Mouse (Mus musculus) lung, postnatal 0 days (tissue): ENCODE measurements around the gene Rfesd. TPM values are rescaled to one million over a fixed set of nuclear protein-coding genes. Genes with fewer than 3 reads are reported as not detected.

Experiments used
- ATAC-seq: fragments of 200-750 bp; cut with Nextera tagmentation; 2 replicates; pipeline ENCODE4 v1.8.0; 2017; ENCODE audit warnings: moderate library complexity
- DNase-seq: peaks from one replicate; pipeline ENCODE4 v3.0.0-alpha.2; 2016; ENCODE audit warnings: low spot score
- H3K27ac ChIP-seq: fragments of 300-500 bp; sonication (generic); 2 replicates; pipeline ENCODE4 v1.5.1; 2014; ENCODE audit warnings: antibody characterized with exemption, mild to moderate bottlenecking, low read length, mixed read lengths
- H3K27me3 ChIP-seq: fragments of 300-500 bp; sonication (generic); replicated peaks from 2 replicates; pipeline ENCODE4 v1.6.1; 2014; ENCODE audit warnings: low read length, mixed read lengths; ENCODE audit not compliant: insufficient read depth
- H3K36me3 ChIP-seq: fragments of 300-500 bp; sonication (generic); 2 replicates; pipeline ENCODE4 v1.6.1; 2014; ENCODE audit warnings: low read length, mixed read lengths; ENCODE audit not compliant: insufficient read depth
- H3K4me1 ChIP-seq: fragments of 300-500 bp; sonication (generic); 2 replicates; pipeline ENCODE4 v1.6.1; 2014; ENCODE audit warnings: antibody characterized with exemption, low read depth, low read length, mixed read lengths; ENCODE audit not compliant: insufficient read depth
- H3K4me2 ChIP-seq: fragments of 300-500 bp; sonication (generic); replicated peaks from 2 replicates; pipeline ENCODE4 v1.6.1; 2014; ENCODE audit warnings: low read depth, mild to moderate bottlenecking, low read length, moderate library complexity, mixed read lengths
- H3K4me3 ChIP-seq: fragments of 300-500 bp; sonication (generic); 2 replicates; pipeline ENCODE4 v1.5.1; 2014; ENCODE audit warnings: low read depth, low read length
- H3K9ac ChIP-seq: fragments of 300-500 bp; sonication (generic); replicated peaks from 2 replicates; pipeline ENCODE4 v1.6.1; 2014; ENCODE audit warnings: low read depth, mild to moderate bottlenecking
- H3K9me3 ChIP-seq: fragments of 300-500 bp; sonication (generic); 2 replicates; pipeline ENCODE4 v1.6.1; 2016; ENCODE audit warnings: low read length, mixed read lengths
- CTCF ChIP-seq: IDR thresholded peaks from 2 replicates; pipeline ENCODE4 v1.5.1; 2016; ENCODE audit warnings: antibody characterized with exemption, mild to moderate bottlenecking
- EP300 ChIP-seq: IDR thresholded peaks from 2 replicates; pipeline ENCODE4 v1.6.1; 2016; ENCODE audit warnings: antibody characterized with exemption, mild to moderate bottlenecking, control low read depth
- WGBS: fragments of 180-500 bp; shearing (Covaris S2); extraction: QIAGEN DNeasy Blood & Tissue Kit; methylation state at CpG from one replicate; pipeline ENCODE4 v1.1.7; 2014; 5-methylcytosine and 5-hydroxymethylcytosine counted together
- polyA plus RNA-seq: library from polyadenylated mRNA; unstranded; fragments of >200 nt; fragmentation: Nextera tagmentation; extraction: Ambion mirVana; gene quantifications from 2 replicates; pipeline ENCODE4 v1.2.1, GENCODE M21; 2015

Rfesd gene
- polyA plus RNA-seq: 18.5 and 21.5 TPM in 2 replicates

DNA sequence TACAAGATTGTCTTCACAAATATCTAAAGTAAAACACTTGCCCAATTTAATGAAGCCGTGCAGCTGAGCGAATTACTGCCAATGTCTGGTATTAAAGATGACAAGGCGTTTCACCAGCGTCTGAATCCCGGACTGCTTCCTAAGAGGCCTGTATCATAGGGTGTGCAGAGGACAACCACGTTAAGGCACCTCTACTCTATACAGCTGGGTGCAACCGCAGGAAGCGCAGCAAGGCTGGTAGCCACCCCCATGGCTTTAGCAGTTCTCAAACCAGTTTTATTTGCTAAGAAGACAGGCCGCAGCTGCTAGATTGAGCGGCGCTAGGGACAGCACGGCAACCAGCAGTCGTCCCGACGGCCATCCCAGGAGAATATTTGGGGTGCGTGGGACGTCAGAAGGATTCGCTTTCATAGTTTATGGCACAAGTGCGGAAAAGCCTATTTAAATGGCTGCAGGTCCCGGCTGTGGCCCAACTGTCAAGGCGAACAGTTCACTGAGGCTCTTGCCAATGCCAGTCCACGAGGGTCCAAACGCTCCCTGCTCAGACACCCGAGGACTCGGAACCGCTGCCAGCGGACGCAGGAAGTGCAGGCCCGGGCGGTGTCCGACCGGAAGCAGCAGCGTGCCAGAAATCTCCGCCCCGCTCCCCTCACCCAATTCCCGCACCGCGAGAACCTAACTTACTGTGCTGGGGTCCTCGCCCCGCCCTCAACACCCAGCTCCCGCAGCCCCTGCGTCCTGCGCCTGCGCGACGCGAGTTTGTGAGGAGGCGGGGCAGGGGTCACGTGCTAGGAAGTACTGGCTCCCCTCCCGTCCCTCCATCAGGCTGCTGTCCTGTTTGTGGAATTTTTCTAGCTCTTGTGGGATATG, at the start of gene Rfesd:
Gene Rfesd, minus strand, starts transcription at position 746 of the 870 bp plus-strand sequence.
- Histone ChIP-seq H3K27me3 (no peaks in the 10 kb centered on the region), H3K4me2 (peak within 1 kb of the TSS; percentile 50), H3K9me3 (no peaks in the 10 kb centered on the region), H3K36me3 (no peaks in the 10 kb centered on the region), H3K4me3 (peak within 1 kb of the TSS; percentile 51), H3K4me1 (no peaks in the 10 kb centered on the region), H3K9ac (peak within 1 kb of the TSS; percentile 95), H3K27ac (peak within 1 kb of the TSS; percentile 89)
- TF ChIP-seq CTCF (no peak), EP300 (peak; percentile 67)
- DNase-seq: peak; percentile 99
- ATAC-seq: peak; percentile 100
- WGBS: under 1% methylated on average over 44 of the region's 50 CpGs

DNA sequence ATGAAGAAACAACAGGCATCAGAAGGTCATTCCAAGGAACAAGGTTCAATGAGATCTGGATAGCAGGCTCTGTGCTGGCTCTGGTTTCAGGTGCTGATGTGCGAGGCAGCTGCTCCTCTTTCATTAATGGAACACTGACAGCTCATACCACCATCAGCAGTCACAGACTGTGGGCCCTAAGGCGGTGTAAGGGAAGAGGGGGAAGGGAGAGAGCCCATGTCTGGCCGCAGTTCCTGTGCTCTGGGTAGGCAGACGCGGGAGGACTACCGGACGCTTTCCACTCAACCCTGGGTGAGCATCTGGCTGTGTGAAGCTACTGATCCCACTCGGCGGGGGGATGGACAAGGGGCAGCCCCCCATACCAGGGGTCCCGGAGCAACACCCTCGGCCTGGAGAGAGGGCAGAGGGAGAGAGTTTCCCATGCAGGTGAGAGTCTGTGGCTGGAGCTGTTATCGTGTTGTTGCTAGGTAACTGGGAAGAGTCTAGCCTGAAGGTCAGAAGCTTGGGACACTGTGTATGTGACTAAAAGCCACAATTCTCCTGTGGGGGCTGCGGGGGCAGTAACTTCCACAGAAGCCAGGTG, 45.9 kb upstream of the Rfesd start:
- no peak for TF ChIP-seq CTCF
- TF ChIP-seq EP300: no peak

DNA sequence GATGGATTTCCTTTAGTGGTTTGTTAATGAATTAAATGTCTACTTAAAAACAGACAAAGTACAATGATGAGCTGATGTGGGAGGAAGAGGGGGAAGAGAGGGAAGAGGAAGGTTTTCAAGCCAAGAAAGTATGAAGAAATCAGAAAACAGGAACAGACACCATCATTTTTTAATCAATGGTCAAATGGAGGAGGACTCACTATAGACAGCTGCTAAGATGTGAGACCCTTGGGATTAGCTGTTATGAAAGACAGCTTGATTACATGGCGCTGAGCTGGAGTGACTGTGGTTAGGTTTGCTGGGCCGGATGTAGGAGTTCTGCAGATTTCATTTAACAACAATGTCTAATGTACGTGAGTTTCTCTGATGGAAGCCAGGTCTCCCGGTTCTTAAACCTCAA, 45.0 kb upstream of the Rfesd start:
- DNase-seq (no peak), ATAC-seq (no peak)
- no peak overlapping the region for H3K9ac ChIP-seq
- TF ChIP-seq EP300 (no peak), CTCF (no peak)
- WGBS: 91% methylated on average over 4 of the region's 4 CpGs
- no peaks in the 10 kb centered on the region for H3K4me1 ChIP-seq
- H3K9me3 ChIP-seq: no peaks in the 10 kb centered on the region
- no peaks in the 10 kb centered on the region for H3K36me3 ChIP-seq
- no peaks in the 10 kb centered on the region for H3K27me3 ChIP-seq
- no peak overlapping the region for H3K4me2 ChIP-seq
- H3K27ac ChIP-seq: no peak overlapping the region
- no peak overlapping the region for H3K4me3 ChIP-seq

More for the DNA sequence above, 45.9 kb upstream of the Rfesd start:
- ATAC-seq (no peak), DNase-seq (no peak)
- Histone ChIP-seq H3K27ac (no peak overlapping the region), H3K27me3 (no peaks in the 10 kb centered on the region), H3K4me1 (no peaks in the 10 kb centered on the region), H3K4me3 (no peak overlapping the region), H3K36me3 (no peaks in the 10 kb centered on the region), H3K9me3 (no peaks in the 10 kb centered on the region), H3K9ac (no peak overlapping the region), H3K4me2 (no peak overlapping the region)
- WGBS: 80% methylated on average over 13 of the region's 13 CpGs

DNA sequence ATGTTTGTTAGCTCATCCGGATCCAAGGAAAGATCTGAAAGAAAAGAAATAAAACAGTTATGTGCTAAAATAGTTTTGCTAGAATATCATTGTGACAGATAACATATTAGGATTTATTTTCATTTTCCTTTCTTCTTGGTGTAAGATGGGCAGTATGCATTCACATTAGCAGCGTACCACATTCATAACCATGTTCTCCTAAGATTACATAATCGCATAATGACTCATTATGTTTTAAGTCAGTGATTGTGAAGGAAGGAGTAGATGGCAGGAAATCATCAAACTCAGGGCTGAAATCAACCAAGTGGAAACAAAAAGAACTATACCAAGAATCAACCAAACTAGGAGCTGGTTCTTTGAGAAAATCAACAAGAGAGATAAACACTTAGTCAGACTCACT, 44.0 kb upstream of the Rfesd start:
- H3K27ac ChIP-seq: no peak overlapping the region
- ATAC-seq (no peak), DNase-seq (no peak)
- TF ChIP-seq EP300 (no peak), CTCF (no peak)
- H3K4me2 ChIP-seq: no peak overlapping the region
- no peak overlapping the region for H3K9ac ChIP-seq
- H3K9me3 ChIP-seq: no peaks in the 10 kb centered on the region
- no peaks in the 10 kb centered on the region; the same call in 1 of the 2 replicates for H3K27me3 ChIP-seq
- no peaks in the 10 kb centered on the region for H3K36me3 ChIP-seq
- 92% methylated on average over 3 of the region's 3 CpGs for WGBS
- no peaks in the 10 kb centered on the region for H3K4me1 ChIP-seq
- no peak overlapping the region for H3K4me3 ChIP-seq

DNA sequence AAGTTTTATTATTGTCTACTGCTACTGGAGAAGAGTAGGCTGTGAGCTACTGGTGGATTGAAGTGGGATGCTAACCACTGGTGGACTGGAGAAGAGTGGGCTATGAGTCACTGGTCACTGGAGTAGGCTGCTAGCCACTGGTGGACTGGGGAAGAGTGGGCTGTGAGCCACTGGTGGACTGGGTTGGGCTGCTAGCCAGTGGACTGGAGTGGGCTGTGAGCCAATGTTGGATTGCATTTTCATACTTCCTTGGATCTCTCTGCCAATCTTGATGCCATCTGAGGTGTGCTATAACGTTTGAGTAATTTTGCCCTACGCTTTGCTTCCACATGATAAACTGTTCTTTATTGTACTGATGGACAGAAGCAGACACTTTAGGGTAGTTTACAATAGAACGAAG, 43.6 kb upstream of the Rfesd start:
- DNase-seq (no peak), ATAC-seq (no peak)
- H3K27me3 ChIP-seq: no peaks in the 10 kb centered on the region; the same call in none of the 2 replicates
- no peak overlapping the region for H3K4me3 ChIP-seq
- no peaks in the 10 kb centered on the region for H3K4me1 ChIP-seq
- no peak overlapping the region for H3K27ac ChIP-seq
- no peaks in the 10 kb centered on the region for H3K36me3 ChIP-seq
- TF ChIP-seq EP300 (no peak), CTCF (no peak)
- H3K9me3 ChIP-seq: no peaks in the 10 kb centered on the region
- no peak overlapping the region for H3K9ac ChIP-seq
- no peak overlapping the region for H3K4me2 ChIP-seq
- WGBS: 80% methylated on average over 3 of the region's 3 CpGs

DNA sequence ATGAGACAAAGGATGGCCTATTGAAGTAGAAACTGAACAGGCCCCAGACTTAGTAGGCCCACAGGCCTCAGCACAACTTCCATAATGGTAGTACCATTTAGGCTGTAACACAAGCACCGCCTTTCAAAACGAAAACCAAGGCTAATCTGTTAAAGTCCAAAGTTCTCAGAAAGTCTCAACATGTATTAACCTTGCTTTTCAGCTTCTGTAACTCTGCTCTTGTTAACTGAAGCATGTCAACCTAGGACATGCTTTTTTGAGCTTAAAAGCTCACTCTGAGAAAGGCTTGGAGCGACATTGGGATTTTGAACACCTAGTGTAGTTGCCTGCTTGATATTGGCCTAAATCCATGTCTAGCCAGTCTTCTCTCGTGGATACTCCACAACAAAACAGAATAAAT, 41.1 kb upstream of the Rfesd start:
- Histone ChIP-seq H3K4me3 (no peak overlapping the region), H3K4me2 (no peak overlapping the region), H3K9me3 (no peaks in the 10 kb centered on the region), H3K27me3 (peaks cover 22% of the 10 kb centered on the region), H3K4me1 (peaks cover 10% of the 10 kb centered on the region), H3K36me3 (no peaks in the 10 kb centered on the region), H3K9ac (no peak overlapping the region), H3K27ac (no peak overlapping the region)
- DNase-seq: no peak
- TF ChIP-seq EP300 (no peak), CTCF (no peak)
- ATAC-seq: no peak
- 93% methylated on average over 4 of the region's 4 CpGs for WGBS
